In genomic region chr19:5273916-5274315, GRCm38 (mm10) we compare ENCODE assay signal across 7 mouse cellular contexts. TPM values are rescaled to one million over a fixed set of nuclear protein-coding genes. Genes with fewer than 3 reads are reported as not detected.
DNase-seq lines count a peak whose midpoint lies in the region; ATAC-seq and TF ChIP-seq lines count a peak whose summit lies in the region.

No protein-coding gene starts in this region.

- DNase-seq in 3T3-L1 (ENCODE audit: low read depth, low spot score), result peak; percentile 16
- no peak for DNase-seq in CH12.LX (ENCODE audit: extremely low read depth)
- DNase-seq in liver, embryonic 13.5 days, result no peak
- no peak for DNase-seq in spleen, adult 18-20 months
- DNase-seq in spleen, adult 12 weeks (ENCODE audit: low spot score), result no peak
- no peak for DNase-seq in adrenal gland, postnatal 36 days

- TF ChIP-seq POLR2A in CH12.LX (IDR thresholded peaks at IDR 0.05; ENCODE audit: low read depth, low read length), result no peak

- TF ChIP-seq EP300 in CH12.LX (IDR thresholded peaks at IDR 0.05; ENCODE audit: low read length), result no peak

- in situ Hi-C loops in CH12.LX (cut with MboI; ENCODE audit: low pct_ligation_motif_present, low pct_unique_long_range_greater_than_20kb, low sequenced_read_pairs), result no loop called here

- H3K4me3 ChIP-seq in CH12.LX (replicated peaks in 1 of 3; ENCODE audit: low read depth in 2 of 3, low read length in 2 of 3, poor library complexity in 1 of 3), result no peak overlapping the region
- H3K4me3 ChIP-seq in heart, embryonic 14.5 days (ENCODE audit: control insufficient read depth in 1 of 2, insufficient read depth in 1 of 2, low read depth in 1 of 2, low read length in 2 of 2), result no peak overlapping the region
- H3K4me3 ChIP-seq in liver, embryonic 13.5 days (replicated peaks), result peak overlapping the region; percentile 90; the same call in 1 of the 2 replicates

- 0 out of 2 replicates have a peak overlapping the region, but pooled peaks have one; percentile 25 for H3K4me2 ChIP-seq in CH12.LX (ENCODE audit: insufficient read depth, low read depth, poor library complexity, severe bottlenecking)
- peak overlapping the region; percentile 88 for H3K4me2 ChIP-seq in heart, embryonic 14.5 days (ENCODE audit: low read length)
- H3K4me2 ChIP-seq in liver, embryonic 13.5 days, result peak overlapping the region; percentile 100

- 38% methylated on average over 4 of the region's 4 CpGs for WGBS in heart, embryonic 14.5 days
- WGBS in liver, embryonic 13.5 days (ENCODE audit: insufficient replicate concordance), result 55% methylated on average over 4 of the region's 4 CpGs

- peaks cover 39 to 54% of the 10 kb centered on the region in 2 experiments for H3K36me3 ChIP-seq in CH12.LX (replicated peaks in 1 of 2; ENCODE audit: control insufficient read depth in 1 of 2, insufficient read depth in 1 of 2, low read length in 1 of 2)
- peaks cover 49% of the 10 kb centered on the region for H3K36me3 ChIP-seq in heart, embryonic 14.5 days (ENCODE audit: control insufficient read depth, insufficient read depth, low read length)
- peaks cover 47% of the 10 kb centered on the region for H3K36me3 ChIP-seq in liver, embryonic 13.5 days

- TF ChIP-seq CTCF in CH12.LX (conservative IDR thresholded peaks at IDR 0.05 in 1 of 2, IDR thresholded peaks at IDR 0.05 in 1 of 2; ENCODE audit: low read depth in 2 of 2, low read length in 2 of 2), result no peak

- H3K4me1 ChIP-seq in CH12.LX (ENCODE audit: control insufficient read depth in 1 of 2, insufficient read depth in 2 of 2), result peaks cover 5 to 59% of the 10 kb centered on the region in 2 experiments; a peak in 3 of 4 replicates
- H3K4me1 ChIP-seq in heart, embryonic 14.5 days (ENCODE audit: control insufficient read depth in 2 of 2, insufficient read depth in 2 of 2, low read length in 2 of 2), result peaks cover 7 to 41% of the 10 kb centered on the region in 2 experiments
- H3K4me1 ChIP-seq in liver, embryonic 13.5 days (replicated peaks), result peaks cover 61% of the 10 kb centered on the region

- peak overlapping the region; percentile 73 for H3K27ac ChIP-seq in CH12.LX (ENCODE audit: insufficient read depth, low read depth)
- H3K27ac ChIP-seq in heart, embryonic 14.5 days (replicated peaks in 1 of 2; ENCODE audit: control insufficient read depth in 1 of 2, insufficient read depth in 1 of 2, low read depth in 2 of 2, low read length in 2 of 2), result peak overlapping the region; percentile 78 to 92
- H3K27ac ChIP-seq in liver, embryonic 13.5 days, result peak overlapping the region; percentile 82

- dilution Hi-C loops in CH12.LX (cut with MboI; ENCODE audit: extremely low pct_ligation_motif_present, extremely low pct_unique_long_range_greater_than_20kb, low sequenced_read_pairs), result no loop called here

- ATAC-seq in heart, embryonic 14.5 days (ENCODE audit: insufficient number of reproducible peaks, insufficient read depth, low FRiP score, low read depth), result no peak
- ATAC-seq in liver, embryonic 13.5 days (ENCODE audit: low read depth), result no peak

- no peaks in the 10 kb centered on the region for H3K9me3 ChIP-seq in CH12.LX (replicated peaks; ENCODE audit: low read length)
- H3K9me3 ChIP-seq in heart, embryonic 14.5 days (ENCODE audit: control insufficient read depth, low read length), result no peaks in the 10 kb centered on the region
- H3K9me3 ChIP-seq in liver, embryonic 13.5 days (replicated peaks), result no peaks in the 10 kb centered on the region

- no peak for TF ChIP-seq RAD21 in CH12.LX (IDR thresholded peaks at IDR 0.05; ENCODE audit: low read depth, low read length)

- peaks cover 30% of the 10 kb centered on the region for H3K79me2 ChIP-seq in CH12.LX (replicated peaks; ENCODE audit: control insufficient read depth, extremely low read depth, insufficient read depth, poor library complexity, severe bottlenecking)

- H3K9ac ChIP-seq in CH12.LX (ENCODE audit: insufficient read depth, low read depth), result peak overlapping the region; percentile 10; the same call in 1 of the 2 replicates
- H3K9ac ChIP-seq in heart, embryonic 14.5 days (ENCODE audit: low read length), result peak overlapping the region; percentile 92; the same call in 1 of the 2 replicates
- H3K9ac ChIP-seq in liver, embryonic 13.5 days, result peak overlapping the region; percentile 92

- no peaks in the 10 kb centered on the region for H3K27me3 ChIP-seq in CH12.LX (replicated peaks)
- H3K27me3 ChIP-seq in heart, embryonic 14.5 days (ENCODE audit: control insufficient read depth, insufficient read depth, low read length), result no peaks in the 10 kb centered on the region
- no peaks in the 10 kb centered on the region for H3K27me3 ChIP-seq in liver, embryonic 13.5 days

TF ChIP-seq in CH12.LX, 34 proteins besides CTCF, POLR2A, EP300 and RAD21:
- TF ChIP-seq JUND (conservative IDR thresholded peaks at IDR 0.05; ENCODE audit: low read depth, low read length) (no peak), HCFC1 (IDR thresholded peaks at IDR 0.05; ENCODE audit: low read depth, low read length) (no peak), BHLHE40 (IDR thresholded peaks at IDR 0.05; ENCODE audit: low read depth, low read length) (no peak)

RNA-seq across cellular contexts. Expression of gene Pacs1, which starts 1.0 kb away (rescaled TPM):
- total RNA-seq in CH12.LX (2012; rRNA removed), result 10.7 and 14.4 TPM in 2 replicates
- 2.0 and 2.4 TPM in 2 replicates for total RNA-seq in CH12.LX (2014; rRNA removed)
- 8.9 and 10.1 TPM in 2 replicates for polyA plus RNA-seq in CH12.LX (2012; ENCODE audit: insufficient read length, low read depth)
- 20.9 TPM in 2 replicates for polyA plus RNA-seq in heart, embryonic 14.5 days (2014; fragmentation: Nextera tagmentation; extraction: Ambion mirVana)
- 7.7 and 10.4 TPM in 2 replicates for polyA plus RNA-seq in liver, embryonic 13.5 days (2015; fragmentation: Nextera tagmentation; extraction: Ambion mirVana)
- total RNA-seq in adrenal gland, postnatal 36 days (2021), result 10 to 100 TPM; 15.6 to 23.6 TPM

RNA-seq across cellular contexts. Expression of gene Sf3b2, which starts 21.3 kb away (rescaled TPM):
- total RNA-seq in CH12.LX (2012; rRNA removed) (191 and 195 TPM in 2 replicates), CH12.LX (2014; rRNA removed) (155 and 161 TPM in 2 replicates)
- 238 and 279 TPM in 2 replicates for polyA plus RNA-seq in CH12.LX (2012; ENCODE audit: insufficient read length, low read depth)
- polyA plus RNA-seq in heart, embryonic 14.5 days (2014; fragmentation: Nextera tagmentation; extraction: Ambion mirVana), result 201 and 208 TPM in 2 replicates
- 157 TPM in 2 replicates for polyA plus RNA-seq in liver, embryonic 13.5 days (2015; fragmentation: Nextera tagmentation; extraction: Ambion mirVana)
- total RNA-seq in adrenal gland, postnatal 36 days (2021), result 100 to 1,000 TPM; 165 to 171 TPM

RNA-seq across cellular contexts. Expression of gene Gal3st3, which starts 24.2 kb away (rescaled TPM):
- total RNA-seq in CH12.LX (2012; rRNA removed) (not detected in 2 replicates), CH12.LX (2014; rRNA removed) (not detected in 2 replicates)
- not detected in 2 replicates for polyA plus RNA-seq in CH12.LX (2012; ENCODE audit: insufficient read length, low read depth)
- polyA plus RNA-seq in heart, embryonic 14.5 days (2014; fragmentation: Nextera tagmentation; extraction: Ambion mirVana), result 6.4 and 6.7 TPM in 2 replicates
- 0.15 and 0.17 TPM in 2 replicates for polyA plus RNA-seq in liver, embryonic 13.5 days (2015; fragmentation: Nextera tagmentation; extraction: Ambion mirVana)
- not detected for total RNA-seq in adrenal gland, postnatal 36 days (2021)

Comparison
In these comparisons a context has a peak if more than half of its experiments do, and no peak if none do; other contexts are left out.
1. H3K4me2 ChIP-seq: peak in every context shown above with its lines; median percentile 100 in liver, embryonic 13.5 days; 88 in heart, embryonic 14.5 days; 25 in CH12.LX.
2. H3K9ac ChIP-seq: peak in every context shown above with its lines; median percentile 92 in heart, embryonic 14.5 days; 92 in liver, embryonic 13.5 days; 10 in CH12.LX.